Mouse (Mus musculus) kidney, postnatal 10 days (tissue): ENCODE results near the gene Cradd.

Source experiments
- DNase-seq: peaks from one replicate; pipeline ENCODE4 v3.0.0; 2021; ENCODE audit warnings: mixed read lengths

The Cradd gene

GRCm38 (mm10) chr10:95234661-95235060 lies 89.3 kb downstream of the Cradd start:
- no peak for DNase-seq

DNA sequence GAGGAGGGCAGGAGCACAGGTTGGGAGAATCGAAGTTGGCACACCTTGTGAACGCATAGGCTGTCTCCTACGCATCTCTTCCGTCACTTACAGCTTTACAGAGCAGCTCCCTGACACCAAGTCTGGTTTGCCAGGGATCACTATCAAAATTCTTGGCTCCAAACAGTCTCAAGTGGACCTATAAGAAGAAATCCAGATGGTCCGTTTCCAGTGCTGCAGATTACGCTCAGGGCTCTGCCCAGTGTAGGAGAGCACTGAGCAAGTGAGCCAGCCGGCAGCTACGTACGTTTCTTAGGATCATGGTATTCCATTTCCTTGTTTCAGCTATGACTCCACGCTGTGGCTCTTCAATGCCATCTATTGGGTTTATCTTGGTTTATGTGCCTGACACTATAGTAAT lies 90.9 kb downstream of the Cradd start:
- DNase-seq, result no peak

GRCm38 (mm10) chr10:95232554-95232953 lies 91.4 kb downstream of the Cradd start:
- peak; percentile 50 for DNase-seq

DNA sequence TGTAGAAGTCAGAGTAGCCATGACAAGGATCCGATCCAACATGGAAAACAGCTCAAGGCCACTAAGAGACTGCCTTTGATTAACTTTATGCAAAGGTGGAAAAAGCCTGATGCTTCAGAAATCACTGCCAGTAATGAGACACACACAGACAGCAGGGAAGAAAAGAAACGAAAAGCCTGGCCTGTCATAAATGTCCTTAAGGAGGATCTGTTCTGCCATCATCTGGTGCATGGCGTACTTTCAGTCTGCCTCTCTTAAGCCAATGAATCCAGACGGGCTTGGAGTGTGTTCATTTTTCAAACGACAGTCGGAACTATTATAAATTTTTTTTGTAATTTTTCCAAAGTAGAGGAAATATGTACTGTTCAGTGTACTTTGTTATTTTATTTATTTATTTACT lies 95.7 kb downstream of the Cradd start:
- DNase-seq, result no peak

- no peak for DNase-seq
Observed at GRCm38 (mm10) chr10:95227590-95227989, 96.3 kb downstream of the Cradd start.

DNA sequence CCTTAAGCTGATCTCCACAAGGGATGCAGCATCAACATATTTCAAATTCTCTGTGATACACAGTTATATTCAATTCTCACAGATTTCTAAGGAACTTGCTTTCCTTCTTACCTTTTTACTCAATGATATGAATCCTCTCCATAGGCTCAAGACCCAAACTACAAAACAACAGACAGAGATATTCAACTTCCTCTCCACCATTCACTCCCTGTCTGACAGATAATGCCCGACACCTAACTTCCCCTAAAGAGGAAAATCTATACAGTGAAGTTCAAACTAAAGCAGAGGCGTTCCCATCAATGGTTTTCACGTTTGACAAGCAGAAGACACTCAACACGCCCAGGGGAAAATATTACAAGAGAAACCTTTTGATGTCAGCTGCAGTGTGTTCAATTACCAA lies 97.2 kb downstream of the Cradd start:
- DNase-seq, result no peak

- no peak for DNase-seq
Observed at GRCm38 (mm10) chr10:95225006-95225405, 98.9 kb downstream of the Cradd start.

DNA sequence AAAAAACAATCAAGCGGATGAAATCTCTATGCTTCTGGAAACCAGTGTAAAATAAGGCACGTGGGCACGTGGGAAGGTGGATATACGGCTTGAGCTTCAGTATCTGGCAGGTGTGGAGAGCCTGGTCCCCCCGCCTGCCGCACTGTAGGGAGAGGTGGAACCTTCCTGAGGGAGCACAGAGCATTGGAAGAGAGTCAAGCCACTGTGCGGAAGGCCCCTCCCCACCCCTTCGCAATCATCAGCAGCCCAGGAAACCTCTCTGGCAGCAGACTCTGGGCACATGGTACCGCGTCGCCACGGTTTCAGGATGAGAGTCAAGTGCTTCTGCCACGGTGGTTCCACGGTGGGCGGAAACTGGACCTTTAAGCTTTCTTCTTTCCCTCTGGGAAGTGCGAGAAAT lies 100.7 kb downstream of the Cradd start:
- DNase-seq, result no peak

DNA sequence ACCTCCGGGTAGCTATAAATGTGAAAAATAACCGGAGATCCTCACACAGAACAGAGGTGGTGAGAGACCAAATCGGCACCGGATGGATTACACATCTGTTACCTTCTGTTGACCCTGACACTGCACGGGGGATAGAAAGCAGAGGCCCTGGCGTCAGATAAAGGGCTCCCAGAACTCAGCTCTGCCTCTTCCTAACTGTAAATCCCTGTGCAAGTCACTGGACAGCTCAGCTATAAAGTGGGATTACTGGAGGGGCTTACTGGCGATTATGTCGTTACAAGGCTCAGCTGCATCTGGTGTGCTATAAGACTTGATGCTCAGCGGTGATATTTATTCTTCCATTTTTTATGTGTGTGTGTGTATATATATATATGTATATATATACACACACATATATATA lies 102.0 kb downstream of the Cradd start:
- DNase-seq, result no peak

DNA sequence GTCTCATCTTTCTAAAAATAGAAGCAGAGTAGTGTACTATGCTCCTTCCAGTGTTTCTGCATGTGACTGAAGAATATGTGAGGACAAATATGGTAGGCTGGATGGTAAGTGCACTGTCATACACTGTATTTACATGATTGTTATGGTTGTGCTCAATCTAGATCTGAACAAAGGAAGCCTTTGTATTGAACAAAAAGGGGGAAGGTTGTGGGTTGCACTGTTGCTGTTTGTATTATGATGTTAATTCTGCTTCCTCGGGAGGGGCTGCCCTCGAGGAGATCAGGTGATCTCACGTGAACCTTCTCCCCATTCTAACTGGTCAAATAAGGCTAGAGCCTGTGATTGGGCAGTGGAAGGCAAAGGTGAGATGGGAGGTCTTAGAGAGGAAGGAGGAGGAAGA lies 103.4 kb downstream of the Cradd start:
- no peak for DNase-seq

- no peak for DNase-seq
Observed at GRCm38 (mm10) chr10:95218683-95219060, 105.3 kb downstream of the Cradd start.

- peak; percentile 64 for DNase-seq
Observed at GRCm38 (mm10) chr10:95217956-95218682, 105.8 kb downstream of the Cradd start.

DNA sequence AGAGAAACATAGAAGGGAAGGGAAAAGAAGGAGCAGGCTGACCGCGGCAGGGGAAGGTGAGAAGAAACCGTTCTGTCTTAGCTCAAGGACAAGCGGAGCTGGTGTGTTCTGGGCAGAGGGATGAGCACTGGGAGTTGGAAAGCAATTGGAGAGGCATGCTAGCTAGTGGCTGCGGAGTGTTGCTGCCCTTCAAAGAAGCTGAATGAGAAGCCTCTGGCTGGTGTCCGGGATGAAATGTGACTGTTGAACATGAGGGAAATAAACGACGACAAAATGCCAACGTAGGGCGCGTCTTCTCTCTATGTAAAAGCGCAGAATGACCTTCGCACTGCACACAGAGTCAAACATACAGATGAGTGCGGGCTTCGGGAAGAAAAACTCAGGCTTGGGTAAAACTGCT lies 108.6 kb downstream of the Cradd start:
- no peak for DNase-seq

GRCm38 (mm10) chr10:95213820-95214219 lies 110.1 kb downstream of the Cradd start:
- no peak for DNase-seq

DNA sequence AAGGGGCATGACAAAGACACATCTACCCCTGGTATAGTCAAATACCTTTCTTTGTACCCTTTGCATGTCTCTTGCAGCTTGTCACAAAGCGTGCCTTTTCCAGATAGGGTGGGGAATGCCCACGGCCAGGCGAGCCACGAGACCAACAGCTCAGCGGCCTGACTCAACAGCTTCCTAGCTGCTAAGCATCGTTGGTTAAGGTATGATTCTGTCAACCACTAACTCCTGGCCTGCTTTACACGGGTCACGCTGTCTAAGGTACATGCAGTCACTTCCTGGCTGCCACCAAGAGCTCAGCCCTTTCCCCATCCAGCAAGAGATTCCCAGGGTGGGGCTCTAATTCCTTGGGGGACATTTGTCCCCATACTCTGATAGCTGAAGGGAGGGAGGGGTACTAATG lies 110.6 kb downstream of the Cradd start:
- no peak for DNase-seq

DNA sequence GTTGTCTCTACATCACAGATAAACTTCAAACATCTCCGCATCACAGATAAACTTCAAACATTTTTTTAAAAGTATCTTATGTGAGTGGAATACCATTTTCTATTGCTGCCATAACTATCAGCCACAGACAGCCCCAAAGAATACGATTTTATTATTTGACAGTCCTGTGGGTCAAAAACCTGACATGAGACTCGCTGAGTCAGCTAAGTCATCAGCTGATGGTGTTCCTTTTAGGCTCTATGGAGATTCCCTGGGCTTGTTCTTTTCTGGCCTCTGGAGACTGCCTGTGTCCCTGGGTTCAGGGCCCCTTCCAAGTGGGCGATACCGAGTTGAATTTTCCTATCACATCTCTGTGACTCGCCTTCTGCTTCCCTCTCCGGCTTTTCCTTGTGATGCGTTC lies 112.3 kb downstream of the Cradd start:
- no peak for DNase-seq

DNA sequence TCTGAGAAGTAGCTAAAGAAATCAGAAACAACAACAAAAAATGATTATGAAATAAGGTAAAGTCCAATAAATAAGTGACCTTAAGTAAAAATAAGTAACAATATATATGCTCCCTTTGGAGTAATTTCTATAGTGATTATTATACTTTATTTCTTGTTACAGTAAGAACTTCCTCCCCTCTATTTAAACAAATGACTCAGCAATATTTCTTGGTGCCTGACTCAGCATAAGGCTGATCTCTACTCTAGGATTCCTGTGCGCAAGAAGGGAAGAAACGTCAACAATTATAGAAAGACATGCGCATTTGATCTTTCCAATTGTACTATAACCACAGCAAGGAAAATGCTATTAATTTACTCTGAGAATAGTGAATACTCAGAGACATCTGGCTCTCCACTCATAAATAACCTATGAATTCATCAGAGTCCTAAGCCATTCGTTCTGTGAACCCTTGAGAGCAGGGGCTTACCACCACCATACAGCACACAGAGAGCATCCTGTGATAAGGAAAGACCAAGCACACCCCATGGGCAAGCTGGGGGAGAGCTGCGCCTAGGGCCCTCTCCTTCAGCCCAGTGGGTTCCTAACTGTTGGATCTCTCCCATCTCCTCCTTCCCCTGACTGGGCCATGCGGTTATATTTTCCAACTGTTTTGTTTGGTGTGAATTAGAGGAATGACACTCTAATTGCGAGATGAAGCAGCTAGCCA lies 113.1 kb downstream of the Cradd start:
- DNase-seq, result no peak

GRCm38 (mm10) chr10:95210167-95210566 lies 113.8 kb downstream of the Cradd start:
- no peak for DNase-seq

- DNase-seq, result no peak
Observed at GRCm38 (mm10) chr10:95207423-95207822, 116.5 kb downstream of the Cradd start.

DNA sequence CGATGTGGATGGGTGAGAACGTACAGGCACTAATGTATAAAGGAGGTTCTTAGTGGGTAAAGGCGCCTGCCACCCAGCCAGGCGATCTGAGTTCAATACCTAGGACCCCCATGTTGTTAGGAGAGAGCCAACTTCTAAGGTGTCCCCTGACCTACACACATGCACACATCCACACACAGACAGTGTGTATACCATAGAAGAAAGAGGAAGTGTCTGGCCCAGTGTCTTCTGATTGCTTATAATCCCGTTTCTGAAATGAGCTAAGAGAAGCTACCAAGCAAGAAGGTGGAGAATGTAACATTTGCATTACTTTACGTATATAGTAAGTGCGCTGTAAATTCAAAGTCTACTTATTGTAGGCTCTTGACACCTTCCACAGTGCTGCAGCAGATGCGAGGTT lies 122.4 kb downstream of the Cradd start:
- no peak for DNase-seq

DNA sequence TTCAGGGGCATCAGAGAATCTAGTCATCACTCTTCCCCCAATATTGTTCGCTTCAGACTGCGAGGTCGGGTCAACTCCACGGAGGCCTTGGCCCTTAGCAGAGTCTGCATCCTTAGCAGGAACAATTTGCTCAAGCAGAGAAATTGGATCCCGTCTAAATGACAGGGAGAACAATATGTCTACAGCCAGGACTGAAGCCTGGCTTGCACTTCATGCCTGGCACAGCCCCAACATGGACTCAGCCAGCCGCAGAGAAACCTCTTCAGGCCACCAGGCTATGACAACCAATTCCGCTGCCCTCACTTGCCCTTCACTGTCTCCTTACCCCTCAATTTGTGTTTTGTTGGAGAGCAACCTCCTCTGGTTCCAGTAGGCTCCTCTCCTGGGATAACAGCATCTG lies 123.6 kb downstream of the Cradd start:
- DNase-seq, result peak; percentile 41

- DNase-seq, result no peak
Observed at GRCm38 (mm10) chr10:95199541-95200269, 124.2 kb downstream of the Cradd start.

GRCm38 (mm10) chr10:95197377-95197776 lies 126.6 kb downstream of the Cradd start:
- DNase-seq, result peak; percentile 74

- no peak for DNase-seq
Observed at GRCm38 (mm10) chr10:95195719-95196118, 128.2 kb downstream of the Cradd start.
